Mouse (Mus musculus): ENCODE measurements around the gene Spata3.

GRCm38 (mm10) chr1:85977709-85978108 is 38.9 kb upstream of the Spata3 start:
- TF ChIP-seq EP300 (IDR thresholded peaks at IDR 0.05) (no peak), CTCF (IDR thresholded peaks at IDR 0.05) (no peak)
